Mouse (Mus musculus) megakaryocyte-erythroid progenitor cell, adult 5 weeks (primary cell): ENCODE data around the gene Kcnd2. TPM values are rescaled to one million over a fixed set of nuclear protein-coding genes. Genes with fewer than 3 reads are reported as not detected.

Experiments
- polyA plus RNA-seq: library from polyadenylated mRNA; stranded (reverse); fragments of >175 nt; gene quantifications from 2 replicates; pipeline ENCODE4 v1.2.3, GENCODE M21; 2012

Gene Kcnd2
- polyA plus RNA-seq, result not detected in 2 replicates

DNA sequence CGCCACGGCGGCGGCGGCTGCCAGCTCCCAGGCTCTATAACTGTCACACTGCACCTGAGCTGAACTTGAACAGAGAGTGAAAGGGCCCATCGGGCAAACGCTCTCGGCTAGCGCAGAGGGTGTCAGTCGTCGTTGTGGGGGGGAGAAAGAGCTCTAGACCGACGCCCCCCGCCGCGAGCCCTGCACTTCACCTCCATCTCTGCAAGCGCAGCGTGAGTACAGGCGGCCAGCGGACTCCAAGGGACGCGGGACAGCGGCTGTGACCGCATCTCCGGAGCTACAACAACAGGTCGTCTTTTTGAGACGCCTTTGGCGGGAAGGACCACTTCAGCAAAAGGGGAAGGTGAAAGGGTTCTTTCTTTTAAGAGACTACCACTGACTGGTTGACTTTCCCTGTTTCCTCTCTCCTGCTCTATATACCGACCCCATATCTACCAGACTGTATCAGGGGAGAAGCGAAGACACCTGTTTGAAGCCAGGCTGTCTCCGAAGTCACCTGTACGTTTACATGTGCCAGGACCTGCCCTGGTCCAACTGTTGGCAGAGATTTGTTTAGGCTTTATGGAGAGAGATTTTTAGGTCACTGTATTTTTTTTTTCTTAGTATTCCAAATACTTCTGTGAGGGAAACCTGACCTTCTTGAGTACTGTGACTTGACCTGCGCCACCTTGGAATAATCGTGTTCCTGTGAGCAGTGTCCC lies at the start of gene Kcnd2:
Kcnd2 (plus strand) TSS at position 13 of the 701 bp plus-strand sequence.

